Mouse (Mus musculus) intestine, embryonic 14.5 days (tissue): ENCODE measurements at regions not wholly inside any gene's neighbourhood (a gene's known extent, or its start where the extent isn't known, plus 50 kb on each side); places are given as distances from the start of the nearest gene placed in this dataset.

Experiments
- ATAC-seq: fragments of 200-750 bp; cut with Nextera tagmentation; replicated peaks from 2 replicates; pipeline ENCODE4 v1.8.0; 2017; ENCODE audit warnings: low read depth, moderate number of reproducible peaks, moderate TSS enrichment, moderate library complexity; ENCODE audit not compliant: low FRiP score, low TSS enrichment
- DNase-seq: peaks from one replicate; pipeline ENCODE4 v3.0.0-alpha.2; 2018; ENCODE audit warnings: low spot score
- H3K27ac ChIP-seq: fragments of 300-500 bp; sonication (generic); 2 replicates; pipeline ENCODE4 v1.5.1; 2014; ENCODE audit warnings: low read depth, mild to moderate bottlenecking, control low read depth
- H3K27me3 ChIP-seq: fragments of 300-500 bp; sonication (generic); replicated peaks from 2 replicates; pipeline ENCODE4 v1.6.1; 2014; ENCODE audit warnings: low read length, control low read depth; ENCODE audit not compliant: control insufficient read depth, insufficient read depth
- H3K36me3 ChIP-seq: fragments of 300-500 bp; sonication (generic); 2 replicates; pipeline ENCODE4 v1.6.1; 2014; ENCODE audit warnings: low read length, control low read depth; ENCODE audit not compliant: control insufficient read depth, insufficient read depth
- H3K4me1 ChIP-seq: fragments of 300-500 bp; sonication (generic); replicated peaks from 2 replicates; pipeline ENCODE4 v1.6.1; 2014; ENCODE audit warnings: low read length, control low read depth, mixed read lengths; ENCODE audit not compliant: control insufficient read depth, insufficient read depth
- H3K4me2 ChIP-seq: fragments of 300-500 bp; sonication (generic); 2 replicates; pipeline ENCODE4 v1.6.1; 2014; ENCODE audit warnings: low read length
- H3K4me3 ChIP-seq: fragments of 300-500 bp; sonication (generic); 2 replicates; pipeline ENCODE4 v1.5.1; 2014; ENCODE audit warnings: low read depth, low read length, control low read depth, mixed read lengths
- H3K9ac ChIP-seq: fragments of 300-500 bp; sonication (generic); 2 replicates; pipeline ENCODE4 v1.6.1; 2014; ENCODE audit warnings: mild to moderate bottlenecking, low read length
- H3K9me3 ChIP-seq: fragments of 300-500 bp; sonication (generic); 2 replicates; pipeline ENCODE4 v1.6.1; 2016; ENCODE audit warnings: low read length, control low read depth; ENCODE audit not compliant: control insufficient read depth
- WGBS: fragments of 180-500 bp; shearing (Covaris S2); extraction: QIAGEN DNeasy Blood & Tissue Kit; methylation state at CpG from one replicate; pipeline ENCODE4 v1.1.7; 2014; 5-methylcytosine and 5-hydroxymethylcytosine counted together

GRCm38 (mm10) chr16:79394425-79394824, 303.5 kb upstream of the Tmprss15 start:
- no peaks in the 10 kb centered on the region for H3K36me3 ChIP-seq
- no peak for DNase-seq
- no peaks in the 10 kb centered on the region for H3K27me3 ChIP-seq
- H3K4me2 ChIP-seq, result no peak overlapping the region
- H3K27ac ChIP-seq, result no peak overlapping the region
- H3K4me3 ChIP-seq, result no peak overlapping the region
- H3K9me3 ChIP-seq, result no peaks in the 10 kb centered on the region
- H3K4me1 ChIP-seq, result no peaks in the 10 kb centered on the region
- no peak for ATAC-seq
- H3K9ac ChIP-seq, result no peak overlapping the region

GRCm38 (mm10) chr16:79386421-79386820, 295.5 kb upstream of the Tmprss15 start:
- Histone ChIP-seq H3K36me3 (no peaks in the 10 kb centered on the region), H3K27me3 (no peaks in the 10 kb centered on the region), H3K4me2 (no peak overlapping the region), H3K4me1 (no peaks in the 10 kb centered on the region), H3K9me3 (no peaks in the 10 kb centered on the region), H3K9ac (no peak overlapping the region), H3K27ac (no peak overlapping the region), H3K4me3 (no peak overlapping the region)
- ATAC-seq, result no peak
- whole genome bisulfite sequencing, result 72% methylated on average over 3 of the region's 3 CpGs
- DNase-seq, result no peak

GRCm38 (mm10) chr16:79350127-79350526, 259.2 kb upstream of the Tmprss15 start:
- no peaks in the 10 kb centered on the region for H3K9me3 ChIP-seq
- H3K4me1 ChIP-seq, result no peaks in the 10 kb centered on the region
- no peak overlapping the region for H3K27ac ChIP-seq
- H3K36me3 ChIP-seq, result no peaks in the 10 kb centered on the region
- no peak overlapping the region for H3K4me3 ChIP-seq
- no peak overlapping the region for H3K4me2 ChIP-seq
- no peak for DNase-seq
- no peak for ATAC-seq
- H3K27me3 ChIP-seq, result no peaks in the 10 kb centered on the region
- H3K9ac ChIP-seq, result no peak overlapping the region

- Histone ChIP-seq H3K9ac (no peak overlapping the region), H3K9me3 (no peaks in the 10 kb centered on the region), H3K4me2 (no peak overlapping the region), H3K27me3 (no peaks in the 10 kb centered on the region), H3K4me1 (no peaks in the 10 kb centered on the region), H3K36me3 (no peaks in the 10 kb centered on the region), H3K4me3 (no peak overlapping the region), H3K27ac (no peak overlapping the region)
- 59% methylated on average over 3 of the region's 3 CpGs for WGBS
- ATAC-seq, result no peak
- no peak for DNase-seq
Observed at GRCm38 (mm10) chr16:79342453-79342852, 251.6 kb upstream of the Tmprss15 start.

- no peaks in the 10 kb centered on the region for H3K27me3 ChIP-seq
- no peaks in the 10 kb centered on the region for H3K4me1 ChIP-seq
- H3K36me3 ChIP-seq, result no peaks in the 10 kb centered on the region
- no peak for ATAC-seq
- no peak overlapping the region for H3K27ac ChIP-seq
- no peak overlapping the region for H3K4me2 ChIP-seq
- no peak overlapping the region for H3K4me3 ChIP-seq
- no peak overlapping the region for H3K9ac ChIP-seq
- DNase-seq, result no peak
- no peaks in the 10 kb centered on the region for H3K9me3 ChIP-seq
- WGBS, result 56% methylated on average over 2 of the region's 2 CpGs
Observed at GRCm38 (mm10) chr16:79336416-79336815, 245.5 kb upstream of the Tmprss15 start.

GRCm38 (mm10) chr16:79336016-79336415, 245.1 kb upstream of the Tmprss15 start:
- no peak overlapping the region for H3K9ac ChIP-seq
- H3K4me3 ChIP-seq, result no peak overlapping the region
- H3K4me2 ChIP-seq, result no peak overlapping the region
- no peak overlapping the region for H3K27ac ChIP-seq
- no peaks in the 10 kb centered on the region for H3K36me3 ChIP-seq
- H3K9me3 ChIP-seq, result no peaks in the 10 kb centered on the region
- DNase-seq, result no peak
- no peaks in the 10 kb centered on the region for H3K27me3 ChIP-seq
- H3K4me1 ChIP-seq, result no peaks in the 10 kb centered on the region
- no peak for ATAC-seq

- Histone ChIP-seq H3K9ac (no peak overlapping the region), H3K4me3 (no peak overlapping the region), H3K27ac (no peak overlapping the region), H3K4me2 (no peak overlapping the region), H3K27me3 (no peaks in the 10 kb centered on the region), H3K4me1 (no peaks in the 10 kb centered on the region), H3K9me3 (no peaks in the 10 kb centered on the region), H3K36me3 (no peaks in the 10 kb centered on the region)
- DNase-seq (no peak), ATAC-seq (no peak)
- 63% methylated on average over 3 of the region's 3 CpGs for WGBS
Observed at GRCm38 (mm10) chr16:79313301-79313700, 222.4 kb upstream of the Tmprss15 start.

GRCm38 (mm10) chr16:79312702-79313101, 221.8 kb upstream of the Tmprss15 start:
- no peak overlapping the region for H3K4me2 ChIP-seq
- H3K4me3 ChIP-seq, result no peak overlapping the region
- H3K36me3 ChIP-seq, result no peaks in the 10 kb centered on the region
- no peak overlapping the region for H3K9ac ChIP-seq
- no peaks in the 10 kb centered on the region for H3K9me3 ChIP-seq
- DNase-seq, result no peak
- WGBS, result 69% methylated on average over 2 of the region's 2 CpGs
- no peaks in the 10 kb centered on the region for H3K4me1 ChIP-seq
- no peaks in the 10 kb centered on the region for H3K27me3 ChIP-seq
- ATAC-seq, result no peak
- no peak overlapping the region for H3K27ac ChIP-seq

- Histone ChIP-seq H3K36me3 (no peaks in the 10 kb centered on the region), H3K4me1 (no peaks in the 10 kb centered on the region), H3K27me3 (no peaks in the 10 kb centered on the region), H3K27ac (no peak overlapping the region), H3K4me2 (no peak overlapping the region), H3K9ac (no peak overlapping the region), H3K9me3 (no peaks in the 10 kb centered on the region), H3K4me3 (no peak overlapping the region)
- no peak for DNase-seq
- 90% methylated on average over 1 of the region's 1 CpGs for WGBS
- ATAC-seq, result no peak
Observed at GRCm38 (mm10) chr16:79308541-79308940, 217.6 kb upstream of the Tmprss15 start.
